Mouse (Mus musculus): ENCODE data around the gene Rfng. TPM values are rescaled to one million over a fixed set of nuclear protein-coding genes. Genes with fewer than 3 reads are reported as not detected.
"Not testable (repeated sequence)": the region's sequence is repeated elsewhere in the genome, so short reads cannot be mapped to it uniquely, and the experiment has no call there.

Rfng gene
- polyA plus RNA-seq, 1 experiment from 2014 or later = 39.4 TPM

DNA sequence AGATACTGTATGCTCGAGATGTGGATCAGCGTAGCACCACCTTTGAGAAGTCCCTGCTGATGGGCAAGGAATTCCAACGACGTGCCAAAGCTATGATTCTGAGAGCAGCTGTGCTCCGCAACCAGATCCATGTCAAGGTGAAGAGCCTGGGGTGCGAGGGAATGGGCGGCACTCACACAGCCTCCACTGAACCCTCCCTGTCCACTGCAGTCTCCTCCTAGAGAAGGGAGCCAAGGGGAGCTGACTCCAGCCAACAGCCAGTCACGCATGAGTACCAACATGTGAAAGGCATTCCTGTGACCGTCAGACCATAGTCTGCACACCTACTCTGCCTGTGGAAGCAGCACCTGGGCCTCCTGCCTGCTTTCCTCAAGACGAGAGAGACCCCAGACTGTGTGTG, 4.5 kb upstream of the Rfng start:
- not testable (repeated sequence) for H3K4me3 ChIP-seq (ENCODE audit: low read depth, low read length); H3K27me3 ChIP-seq (replicated peaks; ENCODE audit: control insufficient read depth, insufficient read depth, low read length); H3K9ac ChIP-seq (ENCODE audit: low read length); H3K27ac ChIP-seq (ENCODE audit: low read depth, low read length); H3K9me3 ChIP-seq (replicated peaks; ENCODE audit: control insufficient read depth, low read length); H3K4me2 ChIP-seq (ENCODE audit: low read length); ATAC-seq; H3K4me1 ChIP-seq (ENCODE audit: control insufficient read depth, insufficient read depth, low read length); DNase-seq (ENCODE audit: low spot score)
- 86% methylated on average over 9 of the region's 10 CpGs for WGBS
- H3K36me3 ChIP-seq (ENCODE audit: control insufficient read depth, insufficient read depth, low read length) = peaks cover 75% of the 10 kb centered on the region

- Histone ChIP-seq H3K27ac (ENCODE audit: low read depth, low read length) (no peak overlapping the region; the same call in 1 of the 2 replicates), H3K27me3 (replicated peaks; ENCODE audit: control insufficient read depth, insufficient read depth, low read length) (no peaks in the 10 kb centered on the region), H3K9ac (ENCODE audit: low read length) (peak overlapping the region; percentile 91), H3K4me3 (ENCODE audit: low read depth, low read length) (peak overlapping the region; percentile 94), H3K4me1 (ENCODE audit: control insufficient read depth, insufficient read depth, low read length) (peaks cover 11% of the 10 kb centered on the region), H3K9me3 (replicated peaks; ENCODE audit: control insufficient read depth, low read length) (no peaks in the 10 kb centered on the region), H3K4me2 (ENCODE audit: low read length) (peak overlapping the region; percentile 97), H3K36me3 (ENCODE audit: control insufficient read depth, insufficient read depth, low read length) (peaks cover 62% of the 10 kb centered on the region)
- WGBS = 39% methylated on average over 9 of the region's 9 CpGs
- DNase-seq (ENCODE audit: low spot score) (no peak), ATAC-seq (no peak)
Measured at GRCm38 (mm10) chr11:120785145-120785544, 1.1 kb upstream of the Rfng start.

DNA sequence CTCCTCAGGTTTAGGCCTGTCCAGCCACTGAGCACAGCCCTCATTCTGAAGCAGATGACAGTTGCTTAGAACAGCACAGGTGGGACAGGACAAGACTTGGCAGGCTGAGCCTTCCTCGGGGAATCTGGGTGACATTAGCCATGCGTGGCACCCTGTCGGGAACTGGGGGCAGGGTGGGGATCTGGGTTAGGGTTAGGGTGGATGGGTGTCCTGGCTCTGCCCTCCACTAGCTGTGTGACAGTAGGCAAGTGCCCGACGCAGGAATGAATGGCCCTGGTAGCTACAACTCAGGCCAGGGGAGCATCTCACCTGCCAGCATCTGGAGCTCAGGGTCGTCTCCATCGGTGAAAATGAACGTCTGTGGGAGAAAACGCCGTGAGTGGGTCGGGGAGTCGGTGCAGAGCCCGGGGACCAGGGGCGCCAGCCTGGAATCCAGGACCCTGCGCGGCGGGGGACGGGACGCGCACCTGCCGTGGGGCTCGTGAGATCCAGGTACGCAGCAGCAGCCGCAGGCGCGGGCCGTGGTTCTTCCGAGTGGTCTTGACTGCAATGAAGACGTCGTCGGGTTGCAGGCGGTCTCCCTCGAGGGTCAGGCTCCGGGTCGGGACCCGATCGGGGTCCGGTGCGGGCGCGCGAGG, 462 bp downstream of the Rfng start:
- Histone ChIP-seq H3K4me1 (ENCODE audit: control insufficient read depth, insufficient read depth, low read length) (peaks cover 11% of the 10 kb centered on the region), H3K27ac (ENCODE audit: low read depth, low read length) (peak overlapping the region; percentile 66), H3K4me2 (ENCODE audit: low read length) (peak overlapping the region; percentile 97), H3K9ac (ENCODE audit: low read length) (peak overlapping the region; percentile 91), H3K27me3 (replicated peaks; ENCODE audit: control insufficient read depth, insufficient read depth, low read length) (no peaks in the 10 kb centered on the region), H3K4me3 (ENCODE audit: low read depth, low read length) (peak overlapping the region; percentile 94), H3K9me3 (replicated peaks; ENCODE audit: control insufficient read depth, low read length) (no peaks in the 10 kb centered on the region), H3K36me3 (ENCODE audit: control insufficient read depth, insufficient read depth, low read length) (peaks cover 50% of the 10 kb centered on the region)
- no peak for DNase-seq (ENCODE audit: low spot score)
- peak; percentile 44; the same call in 1 of the 2 replicates for ATAC-seq
- 2% methylated on average over 42 of the region's 42 CpGs for WGBS

DNA sequence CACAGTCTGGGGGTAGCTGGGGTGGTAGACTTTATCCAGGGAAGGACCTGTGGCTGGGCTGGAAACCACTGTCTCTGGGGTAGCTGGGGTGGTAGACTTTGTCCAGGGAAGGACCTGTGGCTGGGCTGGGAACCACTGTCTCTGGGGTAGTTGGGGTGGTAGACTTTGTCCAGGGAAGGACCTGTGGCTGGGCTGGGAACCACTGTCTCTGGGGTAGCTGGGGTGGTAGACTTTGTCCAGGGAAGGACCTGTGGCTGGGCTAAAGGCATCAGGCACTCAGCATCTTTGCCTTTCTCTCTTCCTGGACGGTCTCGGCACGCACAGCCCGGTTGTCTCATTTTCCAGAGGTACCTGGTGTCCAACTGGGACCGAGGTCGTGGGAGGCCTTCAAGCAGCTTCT, 2.6 kb downstream of the Rfng start:
- H3K27me3 ChIP-seq (replicated peaks; ENCODE audit: control insufficient read depth, insufficient read depth, low read length) = not testable (repeated sequence)

DNA sequence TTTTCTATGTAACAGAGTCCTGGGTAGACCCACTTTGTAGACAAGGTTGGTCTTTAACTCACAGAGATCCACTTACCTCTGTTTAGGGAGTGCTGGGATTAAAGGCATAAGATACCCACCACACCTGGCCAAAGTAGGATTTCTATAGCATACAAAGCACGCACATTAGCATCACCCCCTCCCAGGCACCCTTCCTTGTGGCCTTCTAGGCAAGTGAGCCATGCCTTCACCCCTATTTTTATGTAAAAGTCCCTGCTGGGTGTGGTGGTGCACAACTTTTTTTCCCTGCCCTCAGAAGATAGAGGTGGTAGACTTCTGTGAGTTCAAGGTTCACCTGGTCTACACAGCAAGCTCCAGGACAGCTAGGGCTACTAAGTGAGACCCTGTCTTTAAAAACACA, 4.1 kb downstream of the Rfng start:
- no peak overlapping the region for H3K4me2 ChIP-seq (ENCODE audit: low read length)
- peaks cover 21% of the 10 kb centered on the region for H3K36me3 ChIP-seq (ENCODE audit: control insufficient read depth, insufficient read depth, low read length)
- ATAC-seq (no peak), DNase-seq (ENCODE audit: low spot score) (no peak)
- WGBS = 84% methylated on average over 1 of the region's 1 CpGs
- H3K9me3 ChIP-seq (replicated peaks; ENCODE audit: control insufficient read depth, low read length) = no peaks in the 10 kb centered on the region
- no peak overlapping the region for H3K27ac ChIP-seq (ENCODE audit: low read depth, low read length)
- H3K4me1 ChIP-seq (ENCODE audit: control insufficient read depth, insufficient read depth, low read length) = peaks cover 6% of the 10 kb centered on the region
- no peaks in the 10 kb centered on the region for H3K27me3 ChIP-seq (replicated peaks; ENCODE audit: control insufficient read depth, insufficient read depth, low read length)
- H3K4me3 ChIP-seq (ENCODE audit: low read depth, low read length) = no peak overlapping the region
- H3K9ac ChIP-seq (ENCODE audit: low read length) = no peak overlapping the region

More for the DNA sequence above, 2.6 kb downstream of the Rfng start:
- not testable (repeated sequence) for H3K9ac ChIP-seq (ENCODE audit: low read length); DNase-seq (ENCODE audit: low spot score); H3K4me3 ChIP-seq (ENCODE audit: low read depth, low read length); ATAC-seq; H3K9me3 ChIP-seq (replicated peaks; ENCODE audit: control insufficient read depth, low read length); H3K27ac ChIP-seq (ENCODE audit: low read depth, low read length); H3K4me2 ChIP-seq (ENCODE audit: low read length)
- Histone ChIP-seq H3K36me3 (ENCODE audit: control insufficient read depth, insufficient read depth, low read length) (peaks cover 28% of the 10 kb centered on the region), H3K4me1 (ENCODE audit: control insufficient read depth, insufficient read depth, low read length) (peaks cover 11% of the 10 kb centered on the region)
- WGBS = 92% methylated on average over 6 of the region's 6 CpGs

GRCm38 (mm10) chr11:120777123-120777522, 6.9 kb downstream of the Rfng start:
- Histone ChIP-seq H3K27me3 (replicated peaks; ENCODE audit: control insufficient read depth, insufficient read depth, low read length) (no peaks in the 10 kb centered on the region), H3K4me1 (ENCODE audit: control insufficient read depth, insufficient read depth, low read length) (no peaks in the 10 kb centered on the region), H3K36me3 (ENCODE audit: control insufficient read depth, insufficient read depth, low read length) (peaks cover 17% of the 10 kb centered on the region), H3K4me3 (ENCODE audit: low read depth, low read length) (no peak overlapping the region), H3K27ac (ENCODE audit: low read depth, low read length) (no peak overlapping the region), H3K4me2 (ENCODE audit: low read length) (no peak overlapping the region), H3K9ac (ENCODE audit: low read length) (no peak overlapping the region), H3K9me3 (replicated peaks; ENCODE audit: control insufficient read depth, low read length) (no peaks in the 10 kb centered on the region)
- DNase-seq (ENCODE audit: low spot score) = no peak
- 27% methylated on average over 6 of the region's 6 CpGs for WGBS
- no peak for ATAC-seq

DNA sequence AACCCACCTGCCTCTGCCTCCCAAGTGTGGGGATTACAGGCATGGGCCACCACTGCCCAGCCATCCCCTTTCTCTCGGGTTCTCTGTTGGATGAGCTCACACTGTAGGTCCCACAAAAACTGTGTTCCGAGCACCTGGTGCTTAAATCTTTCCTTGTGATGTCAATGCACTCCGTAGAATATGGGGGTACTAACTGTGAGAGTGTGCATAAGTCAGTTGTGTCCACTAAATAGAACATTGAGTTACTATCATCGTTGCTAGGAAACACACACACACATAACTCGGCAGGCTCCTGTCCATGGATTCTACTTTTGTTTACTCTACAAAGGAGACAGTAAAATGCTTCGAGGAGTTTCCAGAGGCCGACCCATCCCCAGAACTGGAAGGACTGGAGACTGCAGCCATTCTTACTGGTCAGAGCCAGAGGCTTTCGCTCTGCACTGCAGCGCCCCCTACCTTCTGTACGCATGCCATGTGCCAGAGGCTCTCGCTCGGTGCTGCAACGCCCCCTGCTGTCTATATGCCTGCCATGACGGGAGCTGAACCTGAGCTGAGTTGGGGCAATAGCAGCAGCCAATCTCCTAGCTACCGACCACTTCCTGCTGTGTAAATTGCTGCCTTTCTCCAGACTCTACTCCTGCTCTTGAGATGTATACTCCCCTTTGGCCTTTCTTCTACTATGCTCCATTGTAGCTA, 8.1 kb downstream of the Rfng start:
- Histone ChIP-seq H3K9me3 (replicated peaks; ENCODE audit: control insufficient read depth, low read length) (no peaks in the 10 kb centered on the region), H3K36me3 (ENCODE audit: control insufficient read depth, insufficient read depth, low read length) (peaks cover 9% of the 10 kb centered on the region), H3K27me3 (replicated peaks; ENCODE audit: control insufficient read depth, insufficient read depth, low read length) (no peaks in the 10 kb centered on the region), H3K4me1 (ENCODE audit: control insufficient read depth, insufficient read depth, low read length) (no peaks in the 10 kb centered on the region), H3K9ac (ENCODE audit: low read length) (no peak overlapping the region), H3K4me3 (ENCODE audit: low read depth, low read length) (no peak overlapping the region), H3K27ac (ENCODE audit: low read depth, low read length) (no peak overlapping the region), H3K4me2 (ENCODE audit: low read length) (no peak overlapping the region)
- WGBS = 28% methylated on average over 15 of the region's 15 CpGs
- DNase-seq (ENCODE audit: low spot score) (peak; percentile 92), ATAC-seq (peak; percentile 90)

- WGBS = 87% methylated on average over 7 of the region's 7 CpGs
- Histone ChIP-seq H3K4me3 (ENCODE audit: low read depth, low read length) (no peak overlapping the region), H3K9ac (ENCODE audit: low read length) (no peak overlapping the region), H3K27me3 (replicated peaks; ENCODE audit: control insufficient read depth, insufficient read depth, low read length) (no peaks in the 10 kb centered on the region), H3K4me1 (ENCODE audit: control insufficient read depth, insufficient read depth, low read length) (no peaks in the 10 kb centered on the region), H3K36me3 (ENCODE audit: control insufficient read depth, insufficient read depth, low read length) (no peaks in the 10 kb centered on the region), H3K27ac (ENCODE audit: low read depth, low read length) (no peak overlapping the region), H3K4me2 (ENCODE audit: low read length) (no peak overlapping the region), H3K9me3 (replicated peaks; ENCODE audit: control insufficient read depth, low read length) (no peaks in the 10 kb centered on the region)
- no peak for DNase-seq (ENCODE audit: low spot score)
- no peak for ATAC-seq
Measured at GRCm38 (mm10) chr11:120773463-120774190, 10.4 kb downstream of the Rfng start.

- Histone ChIP-seq H3K27me3 (replicated peaks; ENCODE audit: control insufficient read depth, insufficient read depth, low read length) (no peaks in the 10 kb centered on the region), H3K4me3 (ENCODE audit: low read depth, low read length) (no peak overlapping the region), H3K4me2 (ENCODE audit: low read length) (no peak overlapping the region), H3K4me1 (ENCODE audit: control insufficient read depth, insufficient read depth, low read length) (no peaks in the 10 kb centered on the region), H3K9me3 (replicated peaks; ENCODE audit: control insufficient read depth, low read length) (no peaks in the 10 kb centered on the region), H3K9ac (ENCODE audit: low read length) (no peak overlapping the region), H3K27ac (ENCODE audit: low read depth, low read length) (no peak overlapping the region), H3K36me3 (ENCODE audit: control insufficient read depth, insufficient read depth, low read length) (no peaks in the 10 kb centered on the region)
- DNase-seq (ENCODE audit: low spot score) (no peak), ATAC-seq (no peak)
- 81% methylated on average over 3 of the region's 3 CpGs for WGBS
Measured at GRCm38 (mm10) chr11:120772749-120773148, 11.3 kb downstream of the Rfng start.
